Mouse (Mus musculus) CD4-positive, CD25-positive, alpha-beta regulatory T cell, adult 9 weeks (primary cell): Measurements from ENCODE around the gene Gm7971. TPM values are rescaled to one million over a fixed set of nuclear protein-coding genes. Genes with fewer than 3 reads are reported as not detected.

ENCODE experiments used
- polyA plus RNA-seq: library from polyadenylated mRNA; unstranded; fragments of 100-300 nt; shearing (Covaris generic); gene quantifications from one replicate; pipeline ENCODE4 v1.2.1, GENCODE M21; 2017

The Gm7971 gene
- not detected for polyA plus RNA-seq

DNA sequence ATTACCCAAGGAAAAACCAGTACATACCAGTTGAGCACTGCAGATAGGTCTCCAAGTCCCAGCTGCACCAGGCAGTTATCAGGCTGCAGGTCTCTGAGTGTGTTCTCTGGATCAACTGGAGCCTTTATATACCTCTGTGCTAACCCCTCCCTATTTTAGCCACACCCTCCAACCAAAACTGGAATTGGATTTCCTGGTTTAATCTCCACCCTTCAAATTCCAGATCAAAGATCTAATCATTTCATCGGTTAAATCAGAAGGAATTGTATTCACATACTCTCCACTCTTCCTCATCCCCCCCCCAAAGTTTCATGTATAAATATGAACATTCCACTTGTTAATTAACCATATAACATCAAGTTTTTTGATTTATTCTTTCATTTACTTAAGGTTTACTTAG lies at the start of gene Gm7971:
TSS of gene Gm7971 (minus strand) at position 101 of the 400 bp plus-strand sequence.

Other genes with a start within 250 kb of the Gm7971 start
- not detected for gene D5Ertd577e, start 138.1 kb downstream of the Gm7971 start, polyA plus RNA-seq
- gene Gm3286, start 84.1 kb downstream of the Gm7971 start, polyA plus RNA-seq: not detected
- gene Gm7978, start 141.3 kb upstream of the Gm7971 start, polyA plus RNA-seq: not detected
- gene Gm7982, start 147.1 kb upstream of the Gm7971 start, polyA plus RNA-seq: not detected
- not detected for gene E330014E10Rik, start 181.1 kb upstream of the Gm7971 start, polyA plus RNA-seq